Comparison of ENCODE assay signal across 20 mouse cellular contexts in the genomic region with DNA sequence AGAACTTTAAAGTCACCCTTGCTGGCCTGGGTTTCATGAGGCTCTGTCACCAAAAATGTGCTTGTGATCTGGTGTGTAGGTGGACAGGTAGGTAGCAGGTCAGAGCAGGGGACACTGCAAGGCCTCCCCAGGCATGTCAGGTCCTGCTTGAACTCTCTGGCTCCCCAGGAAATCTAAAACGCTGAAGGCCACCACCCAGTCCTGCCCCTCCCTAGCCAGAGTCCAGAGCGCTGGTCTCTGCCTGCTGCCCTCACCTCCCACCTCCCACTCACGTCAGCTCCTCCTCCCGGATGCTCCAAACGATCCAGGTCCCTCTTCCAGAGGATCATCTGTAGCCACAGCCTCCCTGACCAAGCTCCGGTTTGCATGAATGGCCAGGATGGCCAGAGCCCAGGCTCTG. TPM values are rescaled to one million over a fixed set of nuclear protein-coding genes. Genes with fewer than 3 reads are reported as not detected.
DNase-seq lines count a peak whose midpoint lies in the region; ATAC-seq lines count a peak whose summit lies in the region.
"Had no signal": no experiment of that assay in that cellular context is flagged by ENCODE, and none has a peak within 500 bp of the region (broad histone marks: within the 10 kb centered on the region; RNA-seq: fewer than 3 reads in every experiment).

No protein-coding gene starts in this region.

- H3K4me2 ChIP-seq in heart, embryonic 15.5 days, result no peak overlapping the region
- H3K4me2 ChIP-seq in liver, embryonic 15.5 days, result no peak overlapping the region
- H3K4me2 ChIP-seq: forebrain, embryonic 15.5 days; midbrain, embryonic 15.5 days had no signal

- H3K36me3 ChIP-seq in heart, embryonic 15.5 days, result no peaks in the 10 kb centered on the region
- H3K36me3 ChIP-seq in liver, embryonic 15.5 days (replicated peaks), result no peaks in the 10 kb centered on the region
- H3K36me3 ChIP-seq in limb, embryonic 10.5 days, result no peaks in the 10 kb centered on the region
- H3K36me3 ChIP-seq: forebrain, embryonic 15.5 days; midbrain, embryonic 15.5 days had no signal

- 67% methylated on average over 6 of the region's 6 CpGs for WGBS in heart, embryonic 15.5 days
- WGBS in liver, embryonic 15.5 days (ENCODE audit: insufficient replicate concordance), result 53% methylated on average over 6 of the region's 6 CpGs
- WGBS in limb, embryonic 10.5 days, result 63% methylated on average over 6 of the region's 6 CpGs

- intact Hi-C loops in heart, postnatal 10 days (cut with DNase I), result no loop called here

- no peak overlapping the region for H3K4me3 ChIP-seq in heart, embryonic 15.5 days
- H3K4me3 ChIP-seq in liver, embryonic 15.5 days (replicated peaks), result no peak overlapping the region
- no peak overlapping the region for H3K4me3 ChIP-seq in limb, embryonic 10.5 days
- H3K4me3 ChIP-seq: erythroblast, embryonic 14.5 days; forebrain, embryonic 15.5 days; layer of hippocampus, adult 2 months; midbrain, embryonic 15.5 days had no signal

- 0 out of 2 replicates have a peak, but pooled peaks cover 7% of the 10 kb centered on the region for H3K27me3 ChIP-seq in heart, embryonic 15.5 days
- no peaks in the 10 kb centered on the region; the same call in 1 of the 2 replicates for H3K27me3 ChIP-seq in liver, embryonic 15.5 days
- H3K27me3 ChIP-seq in limb, embryonic 10.5 days (ENCODE audit: low read depth, poor library complexity, severe bottlenecking), result peaks cover 20% of the 10 kb centered on the region

- peak overlapping the region; percentile 31; the same call in 1 of the 2 replicates for H3K27ac ChIP-seq in heart, embryonic 15.5 days
- H3K27ac ChIP-seq in liver, embryonic 15.5 days (replicated peaks), result peak overlapping the region; percentile 78
- no peak overlapping the region for H3K27ac ChIP-seq in limb, embryonic 10.5 days
- H3K27ac ChIP-seq: forebrain, embryonic 15.5 days; hindbrain, postnatal 0 days; layer of hippocampus, adult 2 months; midbrain, embryonic 15.5 days had no signal

- peaks cover 41% of the 10 kb centered on the region for H3K4me1 ChIP-seq in heart, embryonic 15.5 days (replicated peaks)
- H3K4me1 ChIP-seq in liver, embryonic 15.5 days (replicated peaks), result peaks cover 42% of the 10 kb centered on the region
- H3K4me1 ChIP-seq in limb, embryonic 10.5 days, result peaks cover 22% of the 10 kb centered on the region

- no peaks in the 10 kb centered on the region for H3K9me3 ChIP-seq in heart, embryonic 15.5 days (replicated peaks)
- H3K9me3 ChIP-seq in liver, embryonic 15.5 days (replicated peaks), result no peaks in the 10 kb centered on the region
- H3K9me3 ChIP-seq in limb, embryonic 10.5 days (replicated peaks), result no peaks in the 10 kb centered on the region
- H3K9me3 ChIP-seq: forebrain, embryonic 15.5 days; midbrain, embryonic 15.5 days had no signal

- no peak for ATAC-seq in heart, embryonic 15.5 days (replicated peaks; ENCODE audit: insufficient number of reproducible peaks, insufficient read depth, low FRiP score, low read depth)
- peak; percentile 35; the same call in 1 of the 2 replicates for ATAC-seq in liver, embryonic 15.5 days (ENCODE audit: insufficient read depth)
- ATAC-seq in frontal cortex, adult (ENCODE audit: low TSS enrichment), result no peak
- ATAC-seq: forebrain, embryonic 15.5 days; hindbrain, postnatal 0 days; midbrain, embryonic 15.5 days had no signal

- no peak overlapping the region; the same call in 1 of the 2 replicates for H3K9ac ChIP-seq in heart, embryonic 15.5 days
- H3K9ac ChIP-seq in liver, embryonic 15.5 days, result no peak overlapping the region
- H3K9ac ChIP-seq: forebrain, embryonic 15.5 days; midbrain, embryonic 15.5 days had no signal

- no peak for DNase-seq in heart, postnatal 10 days
- peak; percentile 47 for DNase-seq in urinary bladder, adult 2 months (ENCODE audit: low spot score)
- no peak for DNase-seq in urinary bladder, postnatal 10 days (ENCODE audit: low spot score)
- no peak for DNase-seq in right cerebral cortex, adult 2 months (ENCODE audit: low spot score in 2 of 2)
- DNase-seq in limb, embryonic 10.5 days (ENCODE audit: low spot score), result no peak
- DNase-seq: adrenal gland, postnatal 10 days; cerebellum, adult 11-12 months; cerebellum, postnatal 25 days; left cerebral cortex, postnatal 4 days; lung, embryonic 14.5 days; retina, postnatal 1 day; thymus, adult 18-20 months had no signal

RNA-seq across cellular contexts. Expression of gene Ptpn1, which starts 43.0 kb away (rescaled TPM):
- polyA plus RNA-seq in heart, embryonic 15.5 days (2015; fragmentation: Nextera tagmentation; extraction: Ambion mirVana), result 44.8 and 45.1 TPM in 2 replicates
- 10 to 100 TPM; 27.3 to 34.9 TPM for total RNA-seq in heart, postnatal 10 days (2021)
- 34.5 and 35.1 TPM in 2 replicates for polyA plus RNA-seq in urinary bladder, adult 2 months (2012; rRNA removed)
- polyA plus RNA-seq in liver, embryonic 15.5 days (2015; fragmentation: Nextera tagmentation; extraction: Ambion mirVana), result 25.6 and 31.1 TPM in 2 replicates
- 56.4 and 62.2 TPM in 2 replicates for polyA plus RNA-seq in limb, embryonic 10.5 days (2016; fragmentation: Nextera tagmentation; extraction: Ambion mirVana)
